Mouse (Mus musculus) stomach, postnatal 0 days (tissue): ENCODE measurements around the gene Tsx.

ENCODE experiments used
- CTCF ChIP-seq: IDR thresholded peaks from 2 replicates; pipeline ENCODE4 v1.5.1; 2016; ENCODE audit warnings: antibody characterized with exemption, low read depth, mild to moderate bottlenecking, moderate library complexity
- EP300 ChIP-seq: optimal IDR thresholded peaks from 2 replicates; pipeline ENCODE3; 2016; ENCODE audit warnings: antibody characterized with exemption

GRCm38 (mm10) chrX:103427677-103428076 is 13.4 kb downstream of the Tsx start:
- no peak for TF ChIP-seq CTCF
- no peak for TF ChIP-seq EP300
